Mouse (Mus musculus): ENCODE results near the gene Bcl11a.

Gene Bcl11a

DNA sequence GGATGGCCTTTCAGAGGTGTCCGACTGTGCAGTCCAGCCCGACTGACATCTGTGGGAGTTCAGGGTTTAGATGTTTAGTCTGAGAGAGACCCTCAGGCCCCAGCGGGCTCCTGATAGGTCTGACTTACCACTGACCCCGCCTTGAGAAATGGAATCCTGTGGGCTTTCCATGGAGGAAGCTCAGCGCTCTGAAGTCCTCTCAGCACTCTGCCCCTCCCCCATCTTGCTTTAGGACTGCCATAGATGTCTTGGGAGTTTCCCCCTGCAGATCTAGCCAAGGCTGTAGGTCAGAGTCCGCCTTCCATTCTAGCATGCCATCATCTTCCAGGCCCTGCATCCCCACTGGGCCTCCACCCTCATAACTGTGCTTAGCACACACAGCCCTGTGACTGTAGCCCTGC is 131.1 kb downstream of the Bcl11a start:
- DNase-seq (ENCODE audit: low spot score in 2 of 2), result no peak

DNA sequence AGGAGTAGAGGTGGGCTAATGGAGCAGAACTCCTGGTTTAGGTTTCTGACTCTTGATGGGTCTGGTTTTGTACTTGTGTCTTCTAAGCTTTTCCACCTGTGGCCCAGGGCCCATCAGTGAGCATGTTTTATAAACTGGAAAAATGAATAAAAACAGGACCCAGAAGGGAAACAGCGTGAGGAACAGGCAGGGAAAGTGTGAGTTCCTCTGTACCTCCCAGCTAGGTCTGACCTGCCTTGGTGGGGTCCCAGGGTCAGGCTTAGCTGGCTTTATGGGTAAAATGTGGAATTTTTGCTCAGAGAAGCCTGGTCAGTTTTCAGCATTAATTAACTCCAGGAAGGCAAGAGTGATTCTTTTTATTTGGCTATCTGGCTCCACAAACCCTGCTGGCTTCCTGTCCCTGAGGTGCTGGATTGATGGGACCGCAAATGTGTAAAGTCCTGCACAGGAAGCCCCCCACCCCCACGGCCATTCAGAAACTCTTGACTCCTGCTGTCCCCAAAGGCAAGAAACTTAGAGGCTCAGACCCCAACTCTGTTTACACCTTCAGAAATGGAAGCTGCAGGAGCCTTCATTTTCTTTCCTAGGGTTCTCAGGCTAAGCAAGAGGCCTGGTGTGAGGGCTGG is 136.8 kb downstream of the Bcl11a start:
- no peak for DNase-seq (ENCODE audit: low spot score in 2 of 2)

DNA sequence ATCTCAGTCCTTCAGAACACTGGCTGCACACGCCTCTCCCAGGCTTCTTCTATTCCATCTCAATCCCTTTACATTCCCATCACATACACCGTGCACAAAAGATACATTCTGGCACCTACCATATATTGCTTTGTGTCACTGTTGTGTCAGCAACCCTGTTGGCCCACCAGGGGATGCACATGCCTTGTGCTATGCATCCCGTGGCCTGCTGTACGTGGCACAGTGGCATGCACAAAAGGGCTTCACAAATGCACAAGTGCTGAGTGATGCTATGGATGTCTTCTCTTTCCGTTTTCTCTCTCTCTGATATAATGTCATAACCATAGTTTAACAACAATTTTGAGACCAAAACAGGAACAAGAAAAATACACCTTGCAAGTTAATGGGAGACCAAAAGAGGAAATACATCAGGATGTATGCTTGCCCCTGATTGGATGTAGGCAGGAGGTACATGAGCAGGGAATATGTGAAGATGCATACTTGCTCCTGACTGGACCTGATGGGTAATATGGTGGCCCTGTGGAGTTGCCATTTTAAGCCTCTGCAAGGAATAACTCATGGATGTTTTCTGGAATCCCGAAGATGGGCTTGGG is 140.0 kb downstream of the Bcl11a start:
- no peak for DNase-seq (ENCODE audit: low spot score in 2 of 2)

DNA sequence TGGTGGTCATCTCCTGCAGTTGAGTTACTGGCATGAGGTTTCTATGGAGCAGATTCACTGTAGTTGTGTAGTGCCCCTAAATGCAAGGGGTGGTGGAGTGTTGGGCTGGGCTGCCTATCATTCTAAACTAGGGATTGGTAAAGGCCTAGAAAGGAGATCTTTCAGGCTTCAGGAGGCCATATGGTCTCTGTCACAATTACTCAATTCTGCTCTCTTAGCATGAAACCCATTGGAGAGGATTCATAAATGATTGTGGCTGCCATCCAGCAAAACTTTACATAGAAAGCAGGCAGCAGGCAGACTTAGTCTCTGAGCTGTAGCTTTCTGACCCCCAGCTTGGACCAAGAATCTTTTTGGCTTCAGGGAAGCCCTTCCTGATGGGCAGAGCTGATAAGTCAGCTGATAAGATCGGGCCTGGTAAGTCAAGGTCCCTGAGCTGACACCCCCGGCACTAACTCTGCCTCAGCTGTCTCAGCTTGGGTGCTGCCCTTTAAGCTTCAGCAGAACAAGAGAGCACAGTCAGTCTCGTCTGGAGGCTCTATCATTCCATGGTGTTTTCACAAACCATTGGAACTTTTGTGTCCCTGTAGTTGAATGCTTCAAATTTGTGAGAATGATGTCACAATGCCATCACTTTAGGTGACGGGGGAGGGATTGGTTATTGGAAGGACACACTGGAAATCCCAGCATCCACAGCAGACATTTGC is 143.9 kb downstream of the Bcl11a start:
- no peak for DNase-seq (ENCODE audit: low spot score in 2 of 2)

Measured in frontal cortex, postnatal 36 days (tissue).